Mouse (Mus musculus): ENCODE results near the gene Tmem256.

Gene Tmem256

GRCm38 (mm10) chr11:69883527-69884151 lies 45.3 kb downstream of the Tmem256 start:
- DNase-seq (ENCODE audit: low spot score): no peak

GRCm38 (mm10) chr11:69884240-69884639 lies 45.9 kb downstream of the Tmem256 start:
- no peak for DNase-seq (ENCODE audit: low spot score)

GRCm38 (mm10) chr11:69884663-69885062 lies 46.3 kb downstream of the Tmem256 start:
- no peak for DNase-seq (ENCODE audit: low spot score)

- DNase-seq (ENCODE audit: low spot score): no peak
Observed at GRCm38 (mm10) chr11:69886907-69887635, 48.8 kb downstream of the Tmem256 start.

Data from layer of hippocampus, adult 9-10 months (tissue).